Mouse (Mus musculus) layer of hippocampus, adult 2 months (tissue): ENCODE measurements around the gene Eya2. TPM values are rescaled to one million over a fixed set of nuclear protein-coding genes. Genes with fewer than 3 reads are reported as not detected.

Source experiments
- DNase-seq, 2 experiments: peaks; one replicate each; pipeline ENCODE4 v3.0.0; 2022; ENCODE audit warnings: low spot score in 2 of 2
- H3K27ac ChIP-seq: fragments of 200-600 bp; 2 replicates; pipeline ENCODE4 v1.8.1; 2022
- H3K4me3 ChIP-seq: fragments of 200-600 bp; 2 replicates; pipeline ENCODE4 v1.8.1; 2022; ENCODE audit warnings: mild to moderate bottlenecking
- CTCF ChIP-seq: fragments of 200-600 bp; conservative IDR thresholded peaks from 2 replicates; pipeline ENCODE4 v1.8.1; 2022; ENCODE audit warnings: antibody characterized with exemption, mild to moderate bottlenecking, moderate library complexity
- total RNA-seq, 2 experiments: library from RNA; stranded (reverse); gene quantifications; 2 replicates each; pipeline ENCODE4 v1.2.3; 2021

Gene Eya2
- total RNA-seq, 2 experiments from 2014 or later, result 2.0 to 2.9 TPM

- TF ChIP-seq CTCF, result no peak
- no peak overlapping the region for H3K27ac ChIP-seq
- peak in 1 of 2 experiments; percentile 37 for DNase-seq
- no peak overlapping the region for H3K4me3 ChIP-seq
Measured at GRCm38 (mm10) chr2:165717182-165718176, 122.6 kb downstream of the Eya2 start.

- TF ChIP-seq CTCF, result no peak
Measured at GRCm38 (mm10) chr2:165719382-165719781, 124.5 kb downstream of the Eya2 start.

GRCm38 (mm10) chr2:165721941-165722340 is 127.1 kb downstream of the Eya2 start:
- DNase-seq, result no peak
- no peak overlapping the region for H3K27ac ChIP-seq
- no peak for TF ChIP-seq CTCF
- H3K4me3 ChIP-seq, result no peak overlapping the region

More at GRCm38 (mm10) chr2:165719382-165719781, 124.5 kb downstream of the Eya2 start:
- Histone ChIP-seq H3K27ac (no peak overlapping the region), H3K4me3 (no peak overlapping the region)
- DNase-seq, result no peak

- H3K4me3 ChIP-seq, result no peak overlapping the region
- DNase-seq, result no peak
- H3K27ac ChIP-seq, result no peak overlapping the region
- TF ChIP-seq CTCF, result no peak
Measured at GRCm38 (mm10) chr2:165732552-165733238, 137.9 kb downstream of the Eya2 start.

DNA sequence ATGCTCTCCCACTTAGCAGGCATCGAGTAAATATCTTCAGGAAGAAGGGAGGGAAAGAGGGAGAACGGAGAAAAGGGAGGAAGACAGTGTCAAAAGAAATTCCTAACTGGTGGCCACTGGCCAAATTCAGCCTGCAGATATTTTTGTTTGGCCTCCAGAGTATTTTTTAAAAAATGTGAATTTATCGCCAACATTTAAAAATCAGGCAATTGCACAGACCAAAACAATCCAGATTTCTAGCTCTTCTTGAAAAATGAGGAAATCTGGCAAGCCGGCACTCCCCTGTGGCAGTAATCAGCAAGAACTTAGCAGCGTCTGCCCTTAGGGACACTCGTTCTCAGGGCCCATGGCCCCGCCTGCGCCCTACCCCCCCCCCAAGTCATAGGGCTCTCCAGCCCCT is 138.9 kb downstream of the Eya2 start:
- no peak for TF ChIP-seq CTCF

DNA sequence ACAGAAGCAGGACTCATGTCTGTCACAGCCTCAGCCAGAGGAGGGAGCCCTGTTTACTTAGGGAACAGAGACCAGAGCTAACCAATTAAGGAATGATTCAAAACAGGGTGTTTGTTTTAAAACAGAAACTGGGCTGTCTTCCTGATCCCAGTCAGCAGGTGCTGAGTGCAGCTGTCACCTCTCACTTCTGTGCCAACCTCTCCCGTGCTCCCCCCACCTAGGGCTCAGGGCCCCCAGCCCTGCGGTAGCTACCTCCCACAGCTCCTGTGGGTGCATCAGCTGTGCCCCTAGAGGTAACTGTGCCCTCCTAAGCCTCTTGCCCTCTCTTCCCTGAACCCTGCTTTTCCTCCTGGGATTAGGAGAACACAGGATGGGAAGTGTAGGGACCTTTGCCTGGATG is 141.5 kb downstream of the Eya2 start:
- Histone ChIP-seq H3K27ac (no peak overlapping the region), H3K4me3 (no peak overlapping the region)
- DNase-seq, result no peak
- TF ChIP-seq CTCF, result peak; percentile 49

More for the DNA sequence above, 138.9 kb downstream of the Eya2 start:
- Histone ChIP-seq H3K27ac (no peak overlapping the region), H3K4me3 (no peak overlapping the region)
- no peak for DNase-seq

GRCm38 (mm10) chr2:165740381-165740780 is 145.5 kb downstream of the Eya2 start:
- Histone ChIP-seq H3K27ac (no peak overlapping the region), H3K4me3 (no peak overlapping the region)
- no peak for DNase-seq
- no peak for TF ChIP-seq CTCF

- no peak for DNase-seq
- no peak overlapping the region for H3K4me3 ChIP-seq
- TF ChIP-seq CTCF, result no peak
- H3K27ac ChIP-seq, result no peak overlapping the region
Measured at GRCm38 (mm10) chr2:165740982-165741381, 146.2 kb downstream of the Eya2 start.

DNA sequence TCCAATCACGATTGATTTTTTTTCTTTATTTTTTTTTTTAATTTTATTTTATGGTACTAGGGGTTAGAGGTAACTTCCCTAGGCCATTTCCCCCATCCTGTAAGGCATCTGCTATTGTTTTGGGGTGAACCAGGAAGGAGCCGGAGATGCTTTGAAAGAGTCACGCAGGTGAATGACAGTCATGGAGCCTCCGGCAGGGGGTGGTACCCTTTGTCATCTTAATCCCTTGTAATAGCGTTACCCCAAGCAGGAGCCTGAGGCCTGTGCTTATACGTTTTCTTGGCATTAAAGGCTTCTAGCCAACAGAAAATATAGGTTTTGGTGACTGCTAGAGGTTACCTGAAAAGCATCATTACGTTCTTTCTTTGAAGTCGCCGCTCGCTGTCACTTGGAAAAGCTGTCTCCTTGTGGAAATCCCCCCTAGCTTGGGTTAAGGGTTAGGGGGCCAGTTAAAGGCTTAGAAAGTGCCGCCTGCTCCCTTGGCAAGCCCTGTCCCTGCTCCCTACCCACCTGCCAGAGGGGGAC is 146.8 kb downstream of the Eya2 start:
- DNase-seq, result no peak
- Histone ChIP-seq H3K27ac (no peak overlapping the region), H3K4me3 (no peak overlapping the region)
- no peak for TF ChIP-seq CTCF

DNA sequence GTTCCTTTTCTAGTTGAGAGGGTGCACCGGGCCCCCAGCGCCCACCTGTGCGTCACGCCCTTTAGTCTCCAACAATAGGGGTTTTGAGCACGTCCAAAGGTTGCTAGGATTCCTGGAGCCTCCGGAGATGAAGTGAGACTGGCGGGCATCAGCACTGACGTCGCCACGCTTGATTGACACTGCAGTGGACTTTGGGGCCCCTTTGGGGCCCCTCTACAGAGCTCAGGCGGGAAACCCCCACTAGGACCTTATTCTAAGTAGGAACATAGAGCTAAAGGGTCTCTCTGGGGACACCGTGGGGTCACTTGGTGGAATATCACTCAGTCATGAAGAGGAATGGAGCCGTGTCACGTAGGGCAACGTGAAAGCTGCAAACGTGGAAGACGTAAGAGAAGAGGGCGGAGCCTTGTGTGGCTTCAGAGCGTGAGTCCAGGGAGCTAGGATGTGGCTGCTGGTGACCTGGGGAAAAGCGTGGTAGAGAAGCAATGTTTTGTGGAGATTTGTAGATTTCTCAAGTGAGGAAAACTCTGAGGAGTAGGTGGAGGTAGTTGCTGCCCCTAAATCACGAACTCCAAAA is 147.5 kb downstream of the Eya2 start:
- TF ChIP-seq CTCF, result no peak
- no peak overlapping the region for H3K4me3 ChIP-seq
- no peak overlapping the region for H3K27ac ChIP-seq
- no peak for DNase-seq

DNA sequence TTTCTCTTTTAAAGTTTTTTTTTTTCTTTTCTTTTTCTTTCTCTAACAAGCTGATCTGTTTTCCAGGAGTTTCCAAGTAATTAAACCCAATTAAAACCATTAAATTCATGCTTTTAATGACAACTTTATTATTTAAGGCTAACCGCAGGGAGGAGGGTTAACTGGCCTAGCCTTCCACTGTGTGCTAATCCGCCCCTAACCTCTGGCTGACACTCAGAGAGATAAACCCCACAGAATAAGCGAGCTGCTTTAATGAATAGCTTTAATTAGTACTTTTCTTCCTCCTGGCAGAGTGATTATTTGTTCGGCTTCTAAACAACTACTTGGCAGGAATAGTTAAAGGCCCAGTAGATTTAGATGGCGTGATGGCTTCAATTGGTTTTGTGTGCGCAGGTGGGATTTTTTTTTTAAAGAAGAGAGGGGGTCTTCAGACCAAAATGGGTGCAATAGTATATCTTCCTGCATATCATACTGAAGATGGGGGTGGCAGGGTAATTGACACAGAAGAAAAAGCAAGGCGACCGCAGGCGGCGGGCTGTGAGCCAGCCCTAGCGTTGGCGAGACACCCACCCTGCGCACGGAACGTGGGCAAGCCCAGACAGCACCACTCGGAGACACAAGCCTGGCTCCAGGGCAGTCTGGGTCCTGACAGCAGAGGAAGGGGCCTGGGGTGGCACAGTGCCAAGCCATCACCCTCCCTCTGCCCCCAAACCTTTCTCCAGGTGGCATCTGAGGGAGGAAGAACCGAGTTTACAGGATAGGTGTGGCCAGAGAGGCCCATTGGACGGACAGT is 150.7 kb downstream of the Eya2 start:
- H3K27ac ChIP-seq, result no peak overlapping the region
- TF ChIP-seq CTCF, result no peak
- no peak overlapping the region; the same call in 1 of the 2 replicates for H3K4me3 ChIP-seq
- no peak for DNase-seq

DNA sequence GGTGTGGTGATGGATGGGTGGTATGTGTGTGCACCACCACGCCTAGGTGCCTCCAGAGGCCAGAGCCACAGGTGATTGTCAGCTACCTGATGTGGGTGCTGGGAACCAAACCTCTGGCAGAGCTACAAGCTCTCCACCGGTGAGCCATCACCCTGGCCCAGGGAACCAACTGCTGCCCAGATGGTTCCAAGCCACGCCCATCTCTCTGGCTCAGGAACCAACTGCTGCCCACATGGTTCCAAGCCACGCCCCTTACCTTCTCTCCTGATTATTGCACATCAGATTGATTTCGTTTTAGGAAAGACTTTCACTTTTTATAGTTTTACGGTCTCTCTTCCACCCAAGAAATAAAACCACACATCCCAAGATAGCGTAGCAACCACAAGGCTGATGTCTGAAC is 153.1 kb downstream of the Eya2 start:
- H3K4me3 ChIP-seq, result no peak overlapping the region

More for the DNA sequence above, 153.1 kb downstream of the Eya2 start:
- DNase-seq, result no peak
- TF ChIP-seq CTCF, result no peak
- H3K27ac ChIP-seq, result no peak overlapping the region
